Mouse (Mus musculus): ENCODE data around the gene Gm5475.

- TF ChIP-seq HCFC1 (IDR thresholded peaks at IDR 0.05; ENCODE audit: borderline replicate concordance, insufficient read depth, low read length) (no peak), ZC3H11A (IDR thresholded peaks at IDR 0.05; ENCODE audit: borderline replicate concordance, low read depth, low read length) (no peak), MAFK (IDR thresholded peaks at IDR 0.05; ENCODE audit: insufficient read depth, low read depth, low read length) (no peak), CHD2 (IDR thresholded peaks at IDR 0.05; ENCODE audit: low read depth, low read length) (no peak), ZNF384 (IDR thresholded peaks at IDR 0.05; ENCODE audit: low read depth, low read length) (no peak)
Observed at GRCm38 (mm10) chr15:100414011-100414410, 7.9 kb upstream of the Gm5475 start.

Data from ES-E14 (cell line).